Mouse (Mus musculus) liver, embryonic 13.5 days (tissue): ENCODE data around the gene Trp73. TPM values are rescaled to one million over a fixed set of nuclear protein-coding genes. Genes with fewer than 3 reads are reported as not detected.

Source experiments
- ATAC-seq: fragments of 200-750 bp; cut with Nextera tagmentation; 2 replicates; pipeline ENCODE4 v1.8.0; 2017; ENCODE audit warnings: low read depth, mild to moderate bottlenecking, moderate number of reproducible peaks, moderate library complexity
- DNase-seq: peaks from one replicate; pipeline ENCODE4 v3.0.0; 2022
- H3K27ac ChIP-seq: fragments of 300-500 bp; sonication (generic); 2 replicates; pipeline ENCODE4 v1.5.1; 2015; ENCODE audit warnings: moderate library complexity, mild to moderate bottlenecking, inconsistent platforms
- H3K27me3 ChIP-seq: fragments of 300-500 bp; sonication (generic); 2 replicates; pipeline ENCODE4 v1.6.1; 2015; ENCODE audit warnings: mild to moderate bottlenecking, inconsistent platforms
- H3K36me3 ChIP-seq: fragments of 300-500 bp; sonication (generic); 2 replicates; pipeline ENCODE4 v1.6.1; 2015; ENCODE audit warnings: mild to moderate bottlenecking, inconsistent platforms
- H3K4me1 ChIP-seq: fragments of 300-500 bp; sonication (generic); replicated peaks from 2 replicates; pipeline ENCODE4 v1.6.1; 2015; ENCODE audit warnings: inconsistent platforms
- H3K4me2 ChIP-seq: fragments of 300-500 bp; sonication (generic); 2 replicates; pipeline ENCODE4 v1.6.1; 2015; ENCODE audit warnings: inconsistent platforms, mild to moderate bottlenecking, moderate library complexity
- H3K4me3 ChIP-seq: fragments of 300-500 bp; sonication (generic); replicated peaks from 2 replicates; pipeline ENCODE4 v1.5.1; 2015; ENCODE audit warnings: mild to moderate bottlenecking, inconsistent platforms
- H3K9ac ChIP-seq: fragments of 300-500 bp; sonication (generic); 2 replicates; pipeline ENCODE4 v1.6.1; 2015; ENCODE audit warnings: mild to moderate bottlenecking, inconsistent platforms
- H3K9me3 ChIP-seq: fragments of 300-500 bp; sonication (generic); replicated peaks from 2 replicates; pipeline ENCODE4 v1.6.1; 2016; ENCODE audit warnings: inconsistent platforms
- WGBS: fragments of 180-500 bp; shearing (Covaris S2); methylation state at CpG from one replicate; pipeline ENCODE4 v1.1.7; 2015; ENCODE audit not compliant: insufficient replicate concordance; 5-methylcytosine and 5-hydroxymethylcytosine counted together
- polyA plus RNA-seq: library from polyadenylated mRNA; unstranded; fragments of >200 nt; fragmentation: Nextera tagmentation; extraction: Ambion mirVana; gene quantifications from 2 replicates; pipeline ENCODE4 v1.2.1, GENCODE M21; 2015

Trp73 gene
- polyA plus RNA-seq, 1 experiment from 2014 or later = not detected

DNA sequence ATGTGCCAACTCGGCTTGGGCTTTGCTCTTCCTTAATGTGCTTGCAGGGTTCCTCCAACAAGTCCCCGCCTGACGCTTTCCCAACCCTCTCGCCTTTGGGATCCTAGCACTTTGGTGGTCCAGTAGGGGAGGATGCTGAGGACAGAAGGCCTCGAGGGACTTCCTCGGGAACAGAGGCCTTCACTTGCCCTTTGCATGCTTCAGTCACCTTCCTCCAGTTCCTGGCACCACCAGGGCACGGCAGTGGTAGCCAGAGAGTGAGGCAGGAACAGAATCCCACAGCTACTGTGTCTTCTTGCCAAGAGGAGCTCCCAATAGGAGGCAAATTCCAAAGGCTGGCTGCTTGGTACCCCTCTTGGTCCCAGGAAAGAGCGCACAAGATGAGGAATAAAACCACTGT is 36.6 kb downstream of the Trp73 start:
- no peak for DNase-seq
- Histone ChIP-seq H3K4me1 (peaks cover 7% of the 10 kb centered on the region), H3K9me3 (no peaks in the 10 kb centered on the region), H3K4me2 (no peak overlapping the region), H3K36me3 (no peaks in the 10 kb centered on the region), H3K27me3 (peaks cover 82% of the 10 kb centered on the region), H3K9ac (no peak overlapping the region), H3K27ac (no peak overlapping the region), H3K4me3 (no peak overlapping the region)
- no peak for ATAC-seq
- 60% methylated on average over 8 of the region's 8 CpGs for WGBS

DNA sequence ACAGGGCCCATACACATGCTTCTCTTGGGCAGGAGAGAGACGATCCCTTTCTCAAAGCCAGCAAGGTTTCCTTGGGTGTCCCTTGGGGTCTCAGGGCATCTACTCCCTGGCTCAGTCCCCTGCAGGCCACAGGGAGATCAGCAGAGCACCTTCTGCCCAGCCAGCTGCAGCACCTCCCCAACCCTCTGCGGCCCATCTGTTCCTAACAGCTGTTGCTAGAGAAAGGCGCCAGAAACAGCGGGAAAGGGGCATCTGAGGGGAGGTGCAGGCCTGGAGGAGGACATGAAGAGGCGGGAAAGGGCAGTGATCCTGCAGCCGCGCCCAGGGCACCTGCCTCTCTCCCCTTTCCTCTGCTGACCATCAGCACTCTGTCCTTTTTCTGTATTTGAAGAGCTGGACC is 40.6 kb downstream of the Trp73 start:
- DNase-seq (no peak), ATAC-seq (no peak)
- H3K27ac ChIP-seq = no peak overlapping the region
- no peaks in the 10 kb centered on the region for H3K9me3 ChIP-seq
- H3K27me3 ChIP-seq = peaks cover 79% of the 10 kb centered on the region
- no peak overlapping the region for H3K4me2 ChIP-seq
- no peak overlapping the region for H3K9ac ChIP-seq
- H3K4me3 ChIP-seq = no peak overlapping the region
- no peaks in the 10 kb centered on the region for H3K36me3 ChIP-seq
- H3K4me1 ChIP-seq = no peaks in the 10 kb centered on the region
- WGBS = 20% methylated on average over 7 of the region's 7 CpGs

DNA sequence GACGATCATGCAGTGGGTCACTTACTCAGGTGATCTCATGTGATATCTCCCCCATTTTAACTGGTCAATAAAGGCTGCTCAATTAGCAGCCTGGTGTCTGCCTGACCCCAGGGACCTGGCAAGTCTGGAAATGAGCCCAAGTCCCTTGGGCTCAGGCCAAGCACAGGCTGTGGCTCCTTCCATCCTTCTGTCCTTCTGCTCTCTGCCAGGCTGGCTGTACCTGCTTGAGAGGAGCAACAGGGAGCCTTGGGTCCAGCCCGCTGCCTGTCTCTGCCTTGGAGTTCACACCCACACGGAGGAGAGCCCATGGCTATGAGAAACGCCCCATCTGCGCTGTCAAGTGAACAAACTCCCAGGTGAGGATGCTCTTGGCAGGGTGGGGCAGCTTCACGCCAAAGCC is 43.9 kb downstream of the Trp73 start:
- Histone ChIP-seq H3K9ac (no peak overlapping the region), H3K4me1 (no peaks in the 10 kb centered on the region), H3K36me3 (no peaks in the 10 kb centered on the region), H3K27ac (no peak overlapping the region), H3K27me3 (peaks cover 48% of the 10 kb centered on the region), H3K4me3 (no peak overlapping the region), H3K9me3 (no peaks in the 10 kb centered on the region), H3K4me2 (no peak overlapping the region)
- no peak for ATAC-seq
- no peak for DNase-seq
- WGBS = 21% methylated on average over 6 of the region's 6 CpGs

DNA sequence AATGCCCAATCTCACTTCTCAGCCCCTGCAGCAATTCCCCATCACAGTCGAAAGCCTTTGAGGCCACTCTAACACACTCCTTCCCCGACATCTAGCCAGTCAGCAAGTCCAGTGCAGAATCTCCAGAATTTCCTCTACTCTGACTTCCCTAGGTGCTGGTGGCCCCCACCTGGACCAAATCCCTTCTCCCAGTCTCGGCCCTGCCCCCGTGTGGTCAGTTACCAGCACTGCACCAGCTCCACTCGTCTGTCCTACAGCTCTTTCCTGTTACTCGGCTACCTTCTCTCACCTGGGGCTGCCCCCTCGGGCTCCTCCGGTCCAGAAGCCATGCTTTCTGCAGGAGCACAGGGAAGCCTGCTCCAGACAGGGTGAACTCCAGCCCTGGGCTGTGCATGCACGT is 46.8 kb downstream of the Trp73 start:
- Histone ChIP-seq H3K9ac (no peak overlapping the region), H3K27me3 (peaks cover 37% of the 10 kb centered on the region), H3K27ac (no peak overlapping the region), H3K4me1 (no peaks in the 10 kb centered on the region), H3K9me3 (no peaks in the 10 kb centered on the region), H3K36me3 (no peaks in the 10 kb centered on the region), H3K4me2 (no peak overlapping the region), H3K4me3 (no peak overlapping the region)
- ATAC-seq (no peak), DNase-seq (peak; percentile 33)
- 14% methylated on average over 9 of the region's 9 CpGs for WGBS

DNA sequence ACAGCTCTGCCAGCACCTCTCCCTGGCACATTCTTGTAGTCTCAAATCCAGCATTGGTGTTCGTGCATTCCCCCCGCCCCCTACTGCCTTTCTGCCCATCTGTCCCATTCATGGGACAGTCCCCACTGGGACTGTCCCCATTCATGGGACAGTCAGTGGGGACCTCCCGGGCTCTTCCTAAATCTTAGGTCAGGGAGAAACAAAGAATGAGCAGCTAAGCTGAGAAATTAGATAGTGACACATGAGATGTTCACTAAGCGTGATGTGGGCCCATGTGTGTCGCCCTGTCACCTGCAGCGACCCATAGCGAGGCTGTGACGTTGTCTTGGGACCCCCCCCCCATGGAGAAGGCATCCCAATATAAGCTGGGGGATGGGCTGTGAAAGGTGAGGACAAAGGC is 48.7 kb downstream of the Trp73 start:
- ATAC-seq (no peak), DNase-seq (no peak)
- H3K4me3 ChIP-seq = no peak overlapping the region
- no peak overlapping the region for H3K4me2 ChIP-seq
- H3K9me3 ChIP-seq = no peaks in the 10 kb centered on the region
- H3K27me3 ChIP-seq = peaks cover 42% of the 10 kb centered on the region
- H3K4me1 ChIP-seq = no peaks in the 10 kb centered on the region
- no peak overlapping the region for H3K27ac ChIP-seq
- no peaks in the 10 kb centered on the region for H3K36me3 ChIP-seq
- WGBS = 56% methylated on average over 8 of the region's 8 CpGs
- H3K9ac ChIP-seq = no peak overlapping the region

DNA sequence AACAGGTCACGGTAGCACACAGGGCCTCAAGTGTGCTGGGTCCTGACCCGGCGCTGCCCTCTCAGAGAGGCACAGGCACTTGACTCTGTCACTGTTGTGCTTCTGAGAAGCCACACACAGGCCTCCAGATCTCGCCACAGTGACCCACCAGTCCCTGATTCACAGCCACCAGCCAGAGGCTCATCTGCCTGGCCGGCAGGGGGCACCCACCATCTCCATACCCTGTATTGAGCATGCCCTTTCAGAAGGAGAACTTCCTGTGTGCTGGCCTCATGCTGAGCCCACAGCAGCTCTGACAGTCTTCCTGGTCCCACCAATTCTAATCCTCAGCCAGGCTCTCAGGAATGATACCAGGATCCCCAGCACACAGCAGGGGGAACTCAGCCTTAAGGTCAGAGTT is 50.8 kb downstream of the Trp73 start:
- H3K4me2 ChIP-seq = no peak overlapping the region
- no peak overlapping the region for H3K4me3 ChIP-seq
- no peaks in the 10 kb centered on the region for H3K36me3 ChIP-seq
- no peaks in the 10 kb centered on the region for H3K4me1 ChIP-seq
- H3K27me3 ChIP-seq = peaks cover 33% of the 10 kb centered on the region; the same call in 1 of the 2 replicates
- no peak for ATAC-seq
- H3K9me3 ChIP-seq = no peaks in the 10 kb centered on the region
- peak; percentile 20 for DNase-seq
- H3K27ac ChIP-seq = no peak overlapping the region
- 42% methylated on average over 5 of the region's 5 CpGs for WGBS
- no peak overlapping the region for H3K9ac ChIP-seq

DNA sequence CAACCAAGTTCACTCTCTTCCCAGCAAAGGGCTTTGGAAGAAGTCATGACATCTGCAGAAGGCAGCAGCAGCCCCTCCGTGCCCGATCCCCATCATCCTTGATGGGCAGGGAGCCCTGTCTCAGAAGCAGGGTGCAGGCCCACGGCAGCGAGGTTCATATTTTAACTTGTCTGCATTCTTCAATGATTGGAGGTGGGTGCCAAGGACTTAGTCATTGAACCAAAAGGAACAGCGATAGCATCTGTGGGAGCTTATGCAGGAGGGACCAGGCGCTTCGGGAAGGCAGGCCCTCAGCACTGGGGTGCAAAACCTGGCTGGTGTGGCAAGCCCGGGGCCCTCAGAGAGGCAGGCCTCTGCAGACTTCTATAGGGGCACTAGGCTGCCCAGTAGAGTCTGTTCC is 53.6 kb downstream of the Trp73 start:
- H3K27me3 ChIP-seq = peaks cover 52% of the 10 kb centered on the region

DNA sequence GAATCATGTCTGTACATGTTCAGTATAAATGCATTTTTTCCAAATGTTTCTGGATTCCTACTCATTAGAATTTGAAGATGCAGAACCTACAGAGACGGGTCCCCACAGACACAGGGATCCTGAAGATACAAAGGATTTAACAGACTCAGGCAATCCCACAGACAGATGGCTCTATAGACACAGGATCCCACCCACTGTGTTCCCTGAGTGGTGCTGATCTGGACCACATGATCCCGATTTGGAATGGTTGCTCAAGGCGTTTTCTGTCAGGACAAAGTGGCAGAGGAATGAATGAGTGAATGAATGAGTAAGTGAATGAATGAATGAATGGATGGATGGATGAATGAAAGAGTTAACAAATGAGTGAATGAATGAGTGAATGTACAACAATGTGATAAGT is 54.2 kb downstream of the Trp73 start:
- Histone ChIP-seq H3K4me3 (no peak overlapping the region), H3K27me3 (peaks cover 55% of the 10 kb centered on the region), H3K27ac (no peak overlapping the region), H3K36me3 (no peaks in the 10 kb centered on the region), H3K4me1 (no peaks in the 10 kb centered on the region), H3K9ac (no peak overlapping the region), H3K4me2 (no peak overlapping the region), H3K9me3 (no peaks in the 10 kb centered on the region)
- 56% methylated on average over 3 of the region's 3 CpGs for WGBS
- DNase-seq = no peak
- ATAC-seq = no peak

More for the DNA sequence above, 53.6 kb downstream of the Trp73 start:
- Histone ChIP-seq H3K9me3 (no peaks in the 10 kb centered on the region), H3K4me2 (no peak overlapping the region), H3K4me1 (no peaks in the 10 kb centered on the region), H3K36me3 (no peaks in the 10 kb centered on the region), H3K9ac (no peak overlapping the region), H3K27ac (no peak overlapping the region), H3K4me3 (no peak overlapping the region)
- no peak for ATAC-seq
- WGBS = 76% methylated on average over 8 of the region's 8 CpGs
- DNase-seq = no peak

DNA sequence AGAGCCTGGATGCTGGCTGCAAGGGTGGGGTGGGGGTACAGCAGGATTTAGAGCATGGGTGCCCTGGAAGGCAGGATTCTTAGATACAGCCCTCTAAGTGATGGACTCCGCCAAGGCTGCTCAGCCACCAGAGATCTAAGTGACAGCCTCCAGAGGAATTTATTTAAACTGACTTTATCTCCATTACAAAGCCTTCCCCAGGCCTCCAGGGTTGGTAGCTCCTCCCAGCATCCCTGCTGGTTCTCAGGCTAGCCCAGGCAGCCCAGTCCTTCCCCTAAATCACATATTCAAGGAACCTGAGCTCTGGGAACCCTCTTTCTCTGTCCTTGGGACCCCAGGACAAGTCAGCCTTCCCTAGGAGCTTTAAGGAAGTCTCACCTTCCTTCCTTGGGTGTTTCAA is 58.0 kb downstream of the Trp73 start:
- H3K36me3 ChIP-seq = no peaks in the 10 kb centered on the region
- H3K4me2 ChIP-seq = no peak overlapping the region
- no peak for ATAC-seq
- peaks cover 52% of the 10 kb centered on the region for H3K27me3 ChIP-seq
- no peak overlapping the region for H3K9ac ChIP-seq
- H3K4me3 ChIP-seq = no peak overlapping the region
- H3K9me3 ChIP-seq = no peaks in the 10 kb centered on the region
- WGBS = 12% methylated on average over 1 of the region's 1 CpGs
- H3K27ac ChIP-seq = no peak overlapping the region
- H3K4me1 ChIP-seq = no peaks in the 10 kb centered on the region
- no peak for DNase-seq

DNA sequence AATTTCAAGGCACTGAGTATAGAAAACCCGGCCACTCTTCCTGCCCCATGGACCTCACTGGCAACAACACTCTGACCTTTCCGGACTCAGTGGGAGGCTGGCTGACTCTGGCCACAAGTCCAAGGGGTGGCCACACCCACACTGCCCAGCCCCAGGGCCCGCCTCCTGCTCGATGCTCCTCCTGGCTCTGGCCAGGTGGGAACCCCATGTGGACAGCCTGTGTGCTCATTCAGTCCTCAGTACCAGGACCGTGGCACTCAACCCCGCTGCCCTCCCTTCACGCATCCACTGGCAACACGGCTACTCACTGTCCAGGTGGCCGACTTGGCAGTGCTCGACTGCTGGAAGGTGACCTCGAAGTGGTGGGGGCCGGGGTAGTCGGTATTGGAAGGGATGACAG is 59.0 kb downstream of the Trp73 start:
- Histone ChIP-seq H3K36me3 (no peaks in the 10 kb centered on the region), H3K9ac (no peak overlapping the region), H3K9me3 (no peaks in the 10 kb centered on the region), H3K4me2 (peak overlapping the region; percentile 46), H3K27ac (no peak overlapping the region), H3K4me3 (no peak overlapping the region), H3K27me3 (peaks cover 47% of the 10 kb centered on the region), H3K4me1 (no peaks in the 10 kb centered on the region)
- DNase-seq (no peak), ATAC-seq (peak; percentile 77)
- 6% methylated on average over 13 of the region's 13 CpGs for WGBS

DNA sequence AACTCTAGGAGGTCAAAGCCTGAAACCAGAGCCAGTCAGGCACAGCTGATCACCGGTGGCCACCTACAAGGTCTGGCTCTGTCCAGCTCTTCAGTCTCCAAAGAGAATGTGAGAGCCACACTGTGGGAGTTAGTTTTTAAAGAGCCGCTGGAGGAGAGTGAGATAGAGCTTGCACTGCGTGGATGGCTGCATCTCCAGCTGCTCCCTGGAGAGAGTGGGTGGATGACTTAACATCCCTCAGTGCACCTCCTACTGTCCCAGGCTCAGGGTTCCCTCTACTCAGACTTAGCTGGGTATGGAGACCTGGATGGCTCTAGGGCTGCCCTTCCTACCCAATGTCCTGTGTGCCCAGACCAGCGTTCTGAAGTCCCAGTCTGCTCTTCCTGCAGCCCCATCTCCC is 59.8 kb downstream of the Trp73 start:
- ATAC-seq (no peak), DNase-seq (no peak)
- H3K27ac ChIP-seq = no peak overlapping the region
- no peak overlapping the region for H3K4me2 ChIP-seq
- H3K9ac ChIP-seq = no peak overlapping the region
- no peaks in the 10 kb centered on the region for H3K4me1 ChIP-seq
- H3K4me3 ChIP-seq = no peak overlapping the region
- H3K27me3 ChIP-seq = peaks cover 43% of the 10 kb centered on the region
- WGBS = 29% methylated on average over 4 of the region's 4 CpGs
- H3K9me3 ChIP-seq = no peaks in the 10 kb centered on the region
- H3K36me3 ChIP-seq = no peaks in the 10 kb centered on the region

DNA sequence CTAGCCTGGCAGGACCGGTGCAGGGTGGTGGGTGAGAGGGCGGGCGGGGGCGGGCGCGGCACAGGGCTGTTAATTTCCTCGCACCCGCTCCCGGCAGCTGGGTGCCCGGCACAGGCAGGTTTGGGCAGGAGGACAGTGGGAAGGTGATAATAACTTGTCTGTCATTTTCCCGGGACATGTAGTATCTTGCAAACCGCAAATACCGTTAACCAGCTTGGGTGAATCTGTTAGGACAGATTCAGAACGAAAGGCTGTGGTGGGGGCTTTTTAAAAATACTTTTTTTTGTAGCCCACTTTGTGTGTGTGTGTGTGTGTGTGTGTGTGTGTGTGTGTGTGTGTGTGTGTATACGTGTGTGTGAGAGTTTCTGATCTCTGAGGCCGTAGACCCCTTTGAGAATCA is 68.1 kb downstream of the Trp73 start:
- Histone ChIP-seq H3K4me1 (no peaks in the 10 kb centered on the region), H3K9me3 (no peaks in the 10 kb centered on the region), H3K9ac (no peak overlapping the region), H3K27ac (no peak overlapping the region), H3K36me3 (no peaks in the 10 kb centered on the region), H3K27me3 (peaks cover 37% of the 10 kb centered on the region), H3K4me2 (no peak overlapping the region), H3K4me3 (no peak overlapping the region)
- ATAC-seq (no peak), DNase-seq (no peak)
- 14% methylated on average over 15 of the region's 16 CpGs for WGBS
